Mouse (Mus musculus) embryonic facial prominence, embryonic 15.5 days (tissue): ENCODE results near the gene Apc2. TPM values are rescaled to one million over a fixed set of nuclear protein-coding genes. Genes with fewer than 3 reads are reported as not detected.

Source experiments
- ATAC-seq: fragments of 200-750 bp; cut with Nextera tagmentation; 2 replicates; pipeline ENCODE4 v1.8.0; 2017; ENCODE audit warnings: low read depth, moderate TSS enrichment; ENCODE audit not compliant: insufficient number of reproducible peaks, low FRiP score, low TSS enrichment
- H3K27ac ChIP-seq: fragments of 300-500 bp; sonication (generic); replicated peaks from 2 replicates; pipeline ENCODE4 v1.5.1; 2015; ENCODE audit warnings: mild to moderate bottlenecking, inconsistent platforms
- H3K27me3 ChIP-seq: fragments of 300-500 bp; sonication (generic); 2 replicates; pipeline ENCODE4 v1.6.1; 2015; ENCODE audit warnings: inconsistent platforms
- H3K36me3 ChIP-seq: fragments of 300-500 bp; sonication (generic); 2 replicates; pipeline ENCODE4 v1.6.1; 2015; ENCODE audit warnings: mild to moderate bottlenecking, inconsistent platforms
- H3K4me1 ChIP-seq: fragments of 300-500 bp; sonication (generic); 2 replicates; pipeline ENCODE4 v1.6.1; 2015; ENCODE audit warnings: inconsistent platforms
- H3K4me2 ChIP-seq: fragments of 300-500 bp; sonication (generic); replicated peaks from 2 replicates; pipeline ENCODE4 v1.6.1; 2015; ENCODE audit warnings: mild to moderate bottlenecking, inconsistent platforms
- H3K4me3 ChIP-seq: fragments of 300-500 bp; sonication (generic); replicated peaks from 2 replicates; pipeline ENCODE4 v1.5.1; 2015; ENCODE audit warnings: mild to moderate bottlenecking, inconsistent platforms
- H3K9ac ChIP-seq: fragments of 300-500 bp; sonication (generic); 2 replicates; pipeline ENCODE4 v1.6.1; 2015; ENCODE audit warnings: inconsistent platforms
- H3K9me3 ChIP-seq: fragments of 300-500 bp; sonication (generic); replicated peaks from 2 replicates; pipeline ENCODE4 v1.6.1; 2016; ENCODE audit warnings: inconsistent platforms
- WGBS: fragments of 180-500 bp; shearing (Covaris S2); methylation state at CpG from one replicate; pipeline ENCODE4 v1.1.7; 2015; 5-methylcytosine and 5-hydroxymethylcytosine counted together
- microRNA-seq: library from miRNA; unstranded; fragments of <30 nt; microRNA quantifications from one replicate; pipeline ENCODE4, GENCODE M21; 2016; ENCODE audit warnings: borderline number of aligned reads
- polyA plus RNA-seq: library from polyadenylated mRNA; unstranded; fragments of >200 nt; fragmentation: Nextera tagmentation; extraction: Ambion mirVana; gene quantifications from 2 replicates; pipeline ENCODE4 v1.2.1, GENCODE M21; 2015

The Apc2 gene
- polyA plus RNA-seq, 1 experiment from 2014 or later, result 5.4 TPM

DNA sequence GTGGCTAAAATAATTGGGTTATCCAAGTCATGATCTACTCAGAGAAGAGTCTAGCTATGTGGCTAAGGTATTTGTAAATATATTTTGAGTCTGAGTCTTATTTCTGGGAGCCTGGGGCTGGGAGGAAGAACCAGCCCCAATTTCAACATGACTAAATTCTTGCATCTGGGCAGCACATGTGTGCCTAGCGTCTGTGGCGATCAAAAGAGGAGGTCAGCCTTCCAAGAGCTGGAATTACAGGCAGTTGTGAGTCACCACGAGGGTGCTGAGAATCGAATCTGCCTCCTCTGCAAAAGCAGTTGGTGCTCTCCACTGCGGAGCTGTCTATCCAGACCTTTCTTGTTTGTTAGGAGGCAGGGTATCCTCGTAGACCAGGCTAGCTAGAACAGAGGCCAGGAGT lies 70.0 kb downstream of the Apc2 start:
- no peak overlapping the region for H3K27ac ChIP-seq
- ATAC-seq, result no peak
- H3K4me2 ChIP-seq, result no peak overlapping the region
- no peaks in the 10 kb centered on the region for H3K36me3 ChIP-seq
- peaks cover 17% of the 10 kb centered on the region; the same call in 1 of the 2 replicates for H3K27me3 ChIP-seq
- H3K9me3 ChIP-seq, result no peaks in the 10 kb centered on the region
- no peak overlapping the region for H3K4me3 ChIP-seq
- 52% methylated on average over 6 of the region's 6 CpGs for WGBS
- no peaks in the 10 kb centered on the region for H3K4me1 ChIP-seq
- no peak overlapping the region for H3K9ac ChIP-seq

Small RNA genes lying within 50 kb of the gene (microRNA-seq; reads per million reads assigned to microRNA genes)
- gene Mir6911, result 1.2 reads per million

Other genes with a start within 250 kb of the Apc2 start
- gene Gpx4, start 248.8 kb upstream of the Apc2 start, polyA plus RNA-seq, result 503 and 528 TPM in 2 replicates
- gene Sbno2, start 190.4 kb upstream of the Apc2 start, polyA plus RNA-seq, result 19.4 and 19.8 TPM in 2 replicates
- gene Stk11, start 180.2 kb upstream of the Apc2 start, polyA plus RNA-seq, result 21.3 and 27.3 TPM in 2 replicates
- 516 and 519 TPM in 2 replicates for gene Atp5d, start 157.3 kb upstream of the Apc2 start, polyA plus RNA-seq
- gene Cbarp, start 155.1 kb upstream of the Apc2 start, polyA plus RNA-seq, result 9.3 and 10.9 TPM in 2 replicates
- gene Midn, start 147.7 kb upstream of the Apc2 start, polyA plus RNA-seq, result 18.3 and 20.4 TPM in 2 replicates
- 102 and 116 TPM in 2 replicates for gene Cirbp, start 130.0 kb upstream of the Apc2 start, polyA plus RNA-seq
- gene 1600002K03Rik, start 123.0 kb upstream of the Apc2 start, polyA plus RNA-seq, result 12.0 and 13.6 TPM in 2 replicates
- gene Efna2, start 116.5 kb upstream of the Apc2 start, polyA plus RNA-seq, result 30.9 and 31.8 TPM in 2 replicates
- gene Mum1, start 69.5 kb upstream of the Apc2 start, polyA plus RNA-seq, result 75.2 and 77.0 TPM in 2 replicates
- 317 and 339 TPM in 2 replicates for gene Ndufs7, start 46.9 kb upstream of the Apc2 start, polyA plus RNA-seq
- 72.3 and 88.0 TPM in 2 replicates for gene Gamt, start 35.0 kb upstream of the Apc2 start, polyA plus RNA-seq
- 61.2 and 64.6 TPM in 2 replicates for gene Dazap1, start 34.5 kb upstream of the Apc2 start, polyA plus RNA-seq
- gene Rps15, start 3.5 kb upstream of the Apc2 start, polyA plus RNA-seq, result 969 and 997 TPM in 2 replicates
- 50.8 and 52.7 TPM in 2 replicates for gene 2310011J03Rik, start 24.6 kb downstream of the Apc2 start, polyA plus RNA-seq
- 4.2 and 5.2 TPM in 2 replicates for gene Pcsk4, start 33.5 kb downstream of the Apc2 start, polyA plus RNA-seq
- gene Reep6, start 34.0 kb downstream of the Apc2 start, polyA plus RNA-seq, result 10.7 and 13.7 TPM in 2 replicates
- gene Adamtsl5, start 52.4 kb downstream of the Apc2 start, polyA plus RNA-seq, result 11.5 and 11.6 TPM in 2 replicates
- 2.0 and 2.2 TPM in 2 replicates for gene Plk5, start 60.5 kb downstream of the Apc2 start, polyA plus RNA-seq
- gene Mex3d, start 91.7 kb downstream of the Apc2 start, polyA plus RNA-seq, result 7.2 and 8.4 TPM in 2 replicates
- 247 and 250 TPM in 2 replicates for gene Mbd3, start 103.6 kb downstream of the Apc2 start, polyA plus RNA-seq
- 659 and 673 TPM in 2 replicates for gene Uqcr11, start 110.9 kb downstream of the Apc2 start, polyA plus RNA-seq
- 133 and 135 TPM in 2 replicates for gene Tcf3, start 137.7 kb downstream of the Apc2 start, polyA plus RNA-seq
- gene Onecut3, start 198.9 kb downstream of the Apc2 start, polyA plus RNA-seq, result not detected in 2 replicates
- gene Atp8b3, start 243.1 kb downstream of the Apc2 start, polyA plus RNA-seq, result 0.09 and 0.28 TPM in 2 replicates